Mouse (Mus musculus) cortical plate, adult 2 months (tissue): ENCODE data around the gene Hoxd13. TPM values are rescaled to one million over a fixed set of nuclear protein-coding genes. Genes with fewer than 3 reads are reported as not detected.

Source experiments
- H3K27ac ChIP-seq: fragments of 200-500 bp; 2 replicates; pipeline ENCODE4 v1.5.1; 2012; ENCODE audit warnings: low read length, control low read depth, inconsistent platforms; ENCODE audit not compliant: insufficient read depth
- H3K4me1 ChIP-seq: fragments of 200-500 bp; 2 replicates; pipeline ENCODE4 v1.6.1; 2011; ENCODE audit warnings: low read length; ENCODE audit not compliant: control insufficient read depth, insufficient read depth
- H3K4me3 ChIP-seq: fragments of 200-500 bp; 2 replicates; pipeline ENCODE4 v1.5.1; 2011; ENCODE audit warnings: mild to moderate bottlenecking, low read length, control low read depth; ENCODE audit not compliant: insufficient read depth
- CTCF ChIP-seq: fragments of 200-500 bp; IDR thresholded peaks from 2 replicates; pipeline ENCODE4 v1.5.1; 2011; ENCODE audit warnings: mild to moderate bottlenecking, control low read depth, low read length; ENCODE audit not compliant: insufficient read depth; ENCODE audit errors: extremely low read depth
- POLR2A ChIP-seq: fragments of 200-500 bp; IDR thresholded peaks from 2 replicates; pipeline ENCODE4 v1.6.1; 2011; ENCODE audit warnings: mild to moderate bottlenecking, low read length, control low read depth; ENCODE audit not compliant: insufficient read depth; ENCODE audit errors: extremely low read depth
- polyA plus RNA-seq: library from polyadenylated mRNA; depleted of rRNA; stranded (reverse); fragments of >200 nt; gene quantifications from 2 replicates; pipeline ENCODE4 v1.2.3, GENCODE M21; 2012

Hoxd13 gene
- polyA plus RNA-seq, 1 experiment, result not detected

GRCm38 (mm10) chr2:74688795-74689573, 20.9 kb downstream of the Hoxd13 start:
- H3K4me3 ChIP-seq, result no peak overlapping the region
- TF ChIP-seq POLR2A (no peak), CTCF (no peak)
- H3K27ac ChIP-seq, result no peak overlapping the region
- no peaks in the 10 kb centered on the region for H3K4me1 ChIP-seq

GRCm38 (mm10) chr2:74689574-74690337, 21.6 kb downstream of the Hoxd13 start:
- no peak overlapping the region for H3K27ac ChIP-seq
- TF ChIP-seq POLR2A (no peak), CTCF (no peak)

GRCm38 (mm10) chr2:74690338-74690716, 22.2 kb downstream of the Hoxd13 start:
- Histone ChIP-seq H3K4me3 (no peak overlapping the region), H3K4me1 (no peaks in the 10 kb centered on the region), H3K27ac (no peak overlapping the region)
- TF ChIP-seq POLR2A (no peak), CTCF (no peak)

More at GRCm38 (mm10) chr2:74689574-74690337, 21.6 kb downstream of the Hoxd13 start:
- no peaks in the 10 kb centered on the region for H3K4me1 ChIP-seq
- no peak overlapping the region for H3K4me3 ChIP-seq

GRCm38 (mm10) chr2:74691022-74691951, 23.2 kb downstream of the Hoxd13 start, which contains the start of gene Hoxd10:
Hoxd10 (plus strand) TSS chr2:74691924.
- Histone ChIP-seq H3K4me1 (no peaks in the 10 kb centered on the region), H3K4me3 (no peak within 1 kb of the TSS), H3K27ac (no peak within 1 kb of the TSS)
- TF ChIP-seq CTCF (no peak), POLR2A (no peak)

GRCm38 (mm10) chr2:74691995-74692807, 24.1 kb downstream of the Hoxd13 start:
- Histone ChIP-seq H3K4me3 (no peak overlapping the region), H3K27ac (no peak overlapping the region), H3K4me1 (no peaks in the 10 kb centered on the region)
- TF ChIP-seq CTCF, result no peak
- TF ChIP-seq POLR2A, result no peak

GRCm38 (mm10) chr2:74692808-74693431, 24.8 kb downstream of the Hoxd13 start:
- H3K27ac ChIP-seq, result no peak overlapping the region
- no peaks in the 10 kb centered on the region for H3K4me1 ChIP-seq
- no peak overlapping the region for H3K4me3 ChIP-seq
- no peak for TF ChIP-seq POLR2A
- TF ChIP-seq CTCF, result no peak

- Histone ChIP-seq H3K4me3 (no peak overlapping the region), H3K27ac (no peak overlapping the region), H3K4me1 (no peaks in the 10 kb centered on the region)
- TF ChIP-seq POLR2A, result no peak
These were observed 25.3 kb downstream of the Hoxd13 start for GRCm38 (mm10) chr2:74693432-74693827.

- TF ChIP-seq POLR2A, result no peak
- no peak for TF ChIP-seq CTCF
- Histone ChIP-seq H3K27ac (no peak overlapping the region), H3K4me3 (no peak overlapping the region), H3K4me1 (no peaks in the 10 kb centered on the region)
These were observed 26.0 kb downstream of the Hoxd13 start for GRCm38 (mm10) chr2:74694066-74694465.
